Mouse (Mus musculus) hematopoietic multipotent progenitor cell, adult 10-12 weeks (in vitro differentiated cells): ENCODE data around the gene Tmem59. TPM values are rescaled to one million over a fixed set of nuclear protein-coding genes. Genes with fewer than 3 reads are reported as not detected.

Experiments used
- polyA plus RNA-seq: library from polyadenylated mRNA; stranded (reverse); fragments of >175 nt; gene quantifications from 2 replicates; pipeline ENCODE4 v1.2.3, GENCODE M21; 2012; ENCODE audit warnings: low replicate concordance

Gene Tmem59
- polyA plus RNA-seq: 117 and 377 TPM in 2 replicates

GRCm38 (mm10) chr4:107178182-107178829 is at the start of gene Tmem59:
Gene Tmem59 (plus strand): TSS chr4:107178399.

GRCm38 (mm10) chr4:107178830-107179490 is 761 bp downstream of the Tmem59 start, which contains the start of gene Tceanc2:
Gene Tceanc2 (minus strand): TSS chr4:107179116.

GRCm38 (mm10) chr4:107208880-107209279 is 30.7 kb downstream of the Tmem59 start, which contains the start of gene Ldlrad1:
Gene Ldlrad1 (plus strand): TSS chr4:107209180.

Other genes starting within 250 kb of the Tmem59 start
- gene Mrpl37, start 111.5 kb upstream of the Tmem59 start, polyA plus RNA-seq: 25.1 and 55.6 TPM in 2 replicates
- 7.5 and 8.0 TPM in 2 replicates for gene Cyb5rl, start 111.4 kb upstream of the Tmem59 start, polyA plus RNA-seq
- gene Cdcp2, start 81.5 kb upstream of the Tmem59 start, polyA plus RNA-seq: not detected in 2 replicates
- 20.9 and 31.5 TPM in 2 replicates for gene Tceanc2, start 717 bp downstream of the Tmem59 start, polyA plus RNA-seq
- gene Ldlrad1, start 30.8 kb downstream of the Tmem59 start, polyA plus RNA-seq: 0.29 TPM in 1 of 2 replicates, not detected in the other
- 6.1 and 8.5 TPM in 2 replicates for gene Lrrc42, start 75.1 kb downstream of the Tmem59 start, polyA plus RNA-seq
- gene Hspb11, start 75.2 kb downstream of the Tmem59 start, polyA plus RNA-seq: 3.9 and 5.1 TPM in 2 replicates
- gene Dio1, start 128.8 kb downstream of the Tmem59 start, polyA plus RNA-seq: not detected in 2 replicates
- 12.3 and 18.1 TPM in 2 replicates for gene Yipf1, start 136.0 kb downstream of the Tmem59 start, polyA plus RNA-seq
- gene Ndc1, start 189.4 kb downstream of the Tmem59 start, polyA plus RNA-seq: 1.6 and 1.9 TPM in 2 replicates